Mouse (Mus musculus): ENCODE data around the gene Tbc1d17. TPM values are rescaled to one million over a fixed set of nuclear protein-coding genes. Genes with fewer than 3 reads are reported as not detected.

The Tbc1d17 gene
- polyA plus RNA-seq, 1 experiment: 44.5 TPM

GRCm38 (mm10) chr7:44819391-44819790 is 29.5 kb downstream of the Tbc1d17 start:
- Histone ChIP-seq H3K4me3 (replicated peaks) (peak overlapping the region; percentile 98), H3K4me1 (peaks cover 82% of the 10 kb centered on the region), H3K9me3 (no peaks in the 10 kb centered on the region), H3K27me3 (replicated peaks) (no peaks in the 10 kb centered on the region), H3K36me3 (replicated peaks; ENCODE audit: low read length) (peaks cover 58% of the 10 kb centered on the region)
- no peak for TF ChIP-seq GATA1 (IDR thresholded peaks at IDR 0.05; ENCODE audit: borderline replicate concordance, low read length)
- no peak for TF ChIP-seq FLI1 (IDR thresholded peaks at IDR 0.05; ENCODE audit: low read length)

- TF ChIP-seq GATA1 (IDR thresholded peaks at IDR 0.05; ENCODE audit: borderline replicate concordance, low read length) (no peak), FLI1 (IDR thresholded peaks at IDR 0.05; ENCODE audit: low read length) (no peak)
- Histone ChIP-seq H3K4me3 (replicated peaks) (peak overlapping the region; percentile 98), H3K9me3 (no peaks in the 10 kb centered on the region), H3K4me1 (peaks cover 82% of the 10 kb centered on the region), H3K36me3 (replicated peaks; ENCODE audit: low read length) (peaks cover 62% of the 10 kb centered on the region), H3K27me3 (replicated peaks) (no peaks in the 10 kb centered on the region)
These were observed 30.1 kb downstream of the Tbc1d17 start for GRCm38 (mm10) chr7:44818751-44819235.

DNA sequence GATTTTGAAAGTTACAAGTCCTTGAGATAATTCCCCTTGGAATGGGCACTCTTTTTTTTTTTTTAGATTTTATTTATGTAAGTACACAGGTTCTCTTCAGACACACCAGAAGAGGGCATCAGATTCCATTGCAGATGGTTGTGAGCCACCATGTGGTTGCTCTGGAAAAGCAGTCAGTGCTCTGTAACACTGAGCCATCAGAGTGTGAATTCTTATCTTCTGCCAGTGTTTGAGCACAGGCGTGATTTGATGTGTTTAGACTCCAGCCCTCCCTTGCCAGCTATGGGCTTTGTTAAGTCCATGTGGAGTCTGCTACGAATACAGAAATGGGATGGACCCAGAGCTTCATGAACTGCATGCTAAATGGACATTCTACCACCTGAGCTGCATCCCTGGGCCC is 30.7 kb downstream of the Tbc1d17 start:
- H3K9me3 ChIP-seq: no peaks in the 10 kb centered on the region
- TF ChIP-seq GATA1 (IDR thresholded peaks at IDR 0.05; ENCODE audit: borderline replicate concordance, low read length): no peak
- no peak for TF ChIP-seq FLI1 (IDR thresholded peaks at IDR 0.05; ENCODE audit: low read length)
- H3K4me3 ChIP-seq (replicated peaks): peak overlapping the region; percentile 98
- peaks cover 62% of the 10 kb centered on the region for H3K36me3 ChIP-seq (replicated peaks; ENCODE audit: low read length)
- no peaks in the 10 kb centered on the region for H3K27me3 ChIP-seq (replicated peaks)
- H3K4me1 ChIP-seq: peaks cover 75% of the 10 kb centered on the region

DNA sequence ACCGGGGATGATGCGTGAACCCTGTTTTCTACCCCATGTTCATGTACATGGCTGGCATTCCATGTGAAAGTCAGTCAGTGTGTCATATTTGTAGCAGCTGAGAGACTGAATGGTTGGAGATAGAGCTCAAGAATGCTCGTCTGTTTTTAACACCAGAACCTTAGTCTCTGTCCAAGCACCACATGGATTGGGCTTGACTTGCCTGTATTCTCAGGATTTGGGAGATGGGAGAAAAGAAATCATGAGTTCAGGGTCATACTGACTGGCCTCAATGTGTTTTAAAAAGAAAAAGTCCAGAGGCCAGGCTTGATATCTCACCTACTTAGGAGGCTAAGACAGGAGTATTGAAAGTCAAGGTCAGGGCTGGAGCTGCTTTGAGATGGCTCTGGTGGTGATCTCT is 31.4 kb downstream of the Tbc1d17 start:
- TF ChIP-seq FLI1 (IDR thresholded peaks at IDR 0.05; ENCODE audit: low read length) (no peak), GATA1 (IDR thresholded peaks at IDR 0.05; ENCODE audit: borderline replicate concordance, low read length) (no peak)
- H3K4me1 ChIP-seq: peaks cover 75% of the 10 kb centered on the region
- H3K27me3 ChIP-seq (replicated peaks): no peaks in the 10 kb centered on the region
- H3K36me3 ChIP-seq (replicated peaks; ENCODE audit: low read length): peaks cover 63% of the 10 kb centered on the region
- peak overlapping the region; percentile 98 for H3K4me3 ChIP-seq (replicated peaks)
- H3K9me3 ChIP-seq: no peaks in the 10 kb centered on the region

- no peaks in the 10 kb centered on the region for H3K9me3 ChIP-seq
- H3K27me3 ChIP-seq (replicated peaks): no peaks in the 10 kb centered on the region
- no peak for TF ChIP-seq FLI1 (IDR thresholded peaks at IDR 0.05; ENCODE audit: low read length)
- TF ChIP-seq GATA1 (IDR thresholded peaks at IDR 0.05; ENCODE audit: borderline replicate concordance, low read length): no peak
- peaks cover 66% of the 10 kb centered on the region for H3K36me3 ChIP-seq (replicated peaks; ENCODE audit: low read length)
- peaks cover 72% of the 10 kb centered on the region for H3K4me1 ChIP-seq
- H3K4me3 ChIP-seq (replicated peaks): peak within 1 kb of the TSS; percentile 98
These were observed 32.3 kb downstream of the Tbc1d17 start, which contains the start of gene Atf5 for GRCm38 (mm10) chr7:44816470-44817021. TSS of gene Atf5 (minus strand) at chr7:44816658.

DNA sequence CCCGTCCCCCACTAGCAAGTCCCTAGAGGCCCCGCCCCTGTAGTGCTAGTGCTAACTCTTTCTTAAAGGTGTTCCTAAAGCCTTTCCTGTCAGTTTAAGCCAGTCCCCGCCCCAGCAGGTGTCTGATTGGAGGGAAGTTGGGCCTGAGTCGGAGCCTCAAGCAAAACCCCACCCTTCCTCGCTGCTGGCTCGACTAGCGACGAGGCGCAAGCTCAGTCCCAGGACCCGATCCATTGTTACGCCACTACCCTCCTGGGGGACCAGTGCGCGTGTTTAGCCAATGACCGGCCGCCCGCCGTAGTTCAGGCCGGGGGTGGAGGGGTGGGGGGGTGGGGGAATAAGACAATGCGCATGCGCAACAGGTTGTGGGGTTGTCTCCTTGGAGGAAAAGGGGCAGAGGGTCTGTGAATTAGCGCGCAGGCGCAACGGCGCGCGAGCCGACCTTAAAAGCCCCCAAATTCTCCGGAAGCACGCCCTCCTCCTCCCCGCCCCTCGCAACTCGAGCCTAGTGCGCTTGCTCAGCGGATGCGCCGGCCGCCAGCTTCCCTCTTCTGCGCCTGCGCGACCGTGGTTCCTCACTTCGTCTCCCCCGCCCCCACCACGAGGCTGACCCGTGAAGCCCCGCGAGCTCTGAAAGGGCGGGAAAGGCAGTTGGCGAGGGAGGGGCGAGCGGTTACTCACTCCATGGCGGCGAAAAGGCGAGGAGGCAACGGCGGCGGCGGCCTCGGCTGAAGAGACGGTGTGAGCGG is 33.0 kb downstream of the Tbc1d17 start, which contains the start of the genes Nup62 and Il4i1:
TSS of gene Nup62 (plus strand) at position 368 of the 749 bp plus-strand sequence.
TSS of gene Il4i1 (plus strand) at position 667 of the 749 bp plus-strand sequence.
- Histone ChIP-seq H3K36me3 (replicated peaks; ENCODE audit: low read length) (peaks cover 66% of the 10 kb centered on the region), H3K27me3 (replicated peaks) (no peaks in the 10 kb centered on the region), H3K4me3 (replicated peaks) (peak within 1 kb of the TSS; percentile 98)

GRCm38 (mm10) chr7:44814952-44815553 is 33.8 kb downstream of the Tbc1d17 start:
- Histone ChIP-seq H3K36me3 (replicated peaks; ENCODE audit: low read length) (peaks cover 61% of the 10 kb centered on the region), H3K9me3 (no peaks in the 10 kb centered on the region), H3K4me1 (peaks cover 63% of the 10 kb centered on the region), H3K27me3 (replicated peaks) (no peaks in the 10 kb centered on the region), H3K4me3 (replicated peaks) (peak overlapping the region; percentile 98)
- no peak for TF ChIP-seq GATA1 (IDR thresholded peaks at IDR 0.05; ENCODE audit: borderline replicate concordance, low read length)
- no peak for TF ChIP-seq FLI1 (IDR thresholded peaks at IDR 0.05; ENCODE audit: low read length)

More for the DNA sequence above, 33.0 kb downstream of the Tbc1d17 start, which contains the start of the genes Nup62 and Il4i1:
- peaks cover 67% of the 10 kb centered on the region for H3K4me1 ChIP-seq
- no peaks in the 10 kb centered on the region for H3K9me3 ChIP-seq
- TF ChIP-seq GATA1 (IDR thresholded peaks at IDR 0.05; ENCODE audit: borderline replicate concordance, low read length) (no peak), FLI1 (IDR thresholded peaks at IDR 0.05; ENCODE audit: low read length) (peak; percentile 26; the same call in 1 of the 2 replicates)

GRCm38 (mm10) chr7:44814423-44814822 is 34.5 kb downstream of the Tbc1d17 start:
- Histone ChIP-seq H3K9me3 (no peaks in the 10 kb centered on the region), H3K4me3 (replicated peaks) (peak overlapping the region; percentile 98), H3K4me1 (peaks cover 59% of the 10 kb centered on the region), H3K27me3 (replicated peaks) (no peaks in the 10 kb centered on the region), H3K36me3 (replicated peaks; ENCODE audit: low read length) (peaks cover 55% of the 10 kb centered on the region)
- TF ChIP-seq GATA1 (IDR thresholded peaks at IDR 0.05; ENCODE audit: borderline replicate concordance, low read length): no peak
- TF ChIP-seq FLI1 (IDR thresholded peaks at IDR 0.05; ENCODE audit: low read length): no peak

DNA sequence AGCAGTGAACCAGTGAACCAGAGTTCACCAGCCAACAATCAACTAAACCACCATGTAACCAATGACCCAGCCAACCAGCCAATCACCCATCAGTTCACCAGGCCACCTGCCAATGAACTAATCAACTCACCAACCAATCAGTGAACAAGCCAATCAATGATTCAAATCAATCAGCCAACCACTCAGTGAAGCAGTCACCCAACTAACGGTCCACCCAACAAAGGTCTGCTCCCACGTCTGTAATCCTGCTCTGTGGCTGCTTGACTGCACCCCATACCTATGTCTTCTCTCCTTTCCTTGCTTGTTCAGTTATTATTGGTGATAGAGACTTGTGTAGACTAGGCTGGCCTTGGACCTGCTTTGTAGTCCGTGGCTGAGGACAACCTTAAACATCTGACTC is 34.9 kb downstream of the Tbc1d17 start:
- no peak overlapping the region for H3K4me3 ChIP-seq (replicated peaks)
- H3K4me1 ChIP-seq: peaks cover 59% of the 10 kb centered on the region
- TF ChIP-seq FLI1 (IDR thresholded peaks at IDR 0.05; ENCODE audit: low read length) (no peak), GATA1 (IDR thresholded peaks at IDR 0.05; ENCODE audit: borderline replicate concordance, low read length) (no peak)
- H3K9me3 ChIP-seq: no peaks in the 10 kb centered on the region
- no peaks in the 10 kb centered on the region for H3K27me3 ChIP-seq (replicated peaks)
- peaks cover 53% of the 10 kb centered on the region for H3K36me3 ChIP-seq (replicated peaks; ENCODE audit: low read length)

Measured in megakaryocyte, embryonic 14.5 days (primary cell).